Mouse (Mus musculus) cortical plate, adult 2 months (tissue): Measurements from ENCODE around the gene Usp46.

Source experiments
- CTCF ChIP-seq: fragments of 200-500 bp; IDR thresholded peaks from 2 replicates; pipeline ENCODE4 v1.5.1; 2011; ENCODE audit warnings: mild to moderate bottlenecking, control low read depth, low read length; ENCODE audit not compliant: insufficient read depth; ENCODE audit errors: extremely low read depth
- POLR2A ChIP-seq: fragments of 200-500 bp; IDR thresholded peaks from 2 replicates; pipeline ENCODE4 v1.6.1; 2011; ENCODE audit warnings: mild to moderate bottlenecking, low read length, control low read depth; ENCODE audit not compliant: insufficient read depth; ENCODE audit errors: extremely low read depth

- TF ChIP-seq POLR2A (no peak), CTCF (no peak)
Measured at GRCm38 (mm10) chr5:74007492-74008070, 60.6 kb downstream of the Usp46 start.
